Mouse (Mus musculus): ENCODE measurements around the gene Wdr34.

DNA sequence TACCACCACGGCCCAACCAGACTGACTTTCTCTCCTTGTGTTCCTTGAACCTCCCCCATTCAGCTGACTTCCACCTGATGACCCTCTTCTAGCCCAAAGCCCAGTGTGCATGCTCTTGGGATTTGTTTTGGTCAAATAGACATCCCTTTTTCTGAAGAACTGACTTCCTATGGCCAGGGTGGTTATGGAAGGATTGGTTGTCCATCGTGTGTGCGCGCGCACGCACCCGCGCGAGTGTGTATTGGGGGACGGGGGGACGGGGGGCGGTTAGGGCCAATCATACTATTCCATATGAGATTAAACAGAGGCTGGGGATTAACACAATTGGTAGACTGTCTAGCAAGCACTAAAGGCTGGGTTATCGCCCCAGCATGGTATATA lies 45.5 kb upstream of the Wdr34 start:
- no peak for TF ChIP-seq POLR2A (IDR thresholded peaks at IDR 0.05; ENCODE audit: borderline replicate concordance, extremely low read depth, insufficient read depth, insufficient read length, poor library complexity, severe bottlenecking)
- TF ChIP-seq CTCF (IDR thresholded peaks at IDR 0.05; ENCODE audit: borderline replicate concordance, extremely low read depth, insufficient read depth, insufficient read length): no peak
